Mouse (Mus musculus) CH12.LX (cell line): ENCODE results near the gene 4921539E11Rik.

Experiments
- CTCF ChIP-seq, 2 experiments: IDR thresholded peaks in 1 of 2; conservative IDR thresholded peaks in 1 of 2; 2 replicates each; pipeline ENCODE4 v1.5.1; 2011 to 2012; ENCODE audit warnings: low read depth in 2 of 2, low read length in 2 of 2, improper control_type of control experiment in 1 of 2, inconsistent platforms in 1 of 2, mild to moderate bottlenecking in 1 of 2, moderate library complexity in 1 of 2
- ELF1 ChIP-seq: IDR thresholded peaks from 2 replicates; pipeline ENCODE4 v1.6.1; 2014; ENCODE audit warnings: low read depth, mild to moderate bottlenecking, inconsistent platforms, low read length, improper control_type of control experiment
- GABPA ChIP-seq: IDR thresholded peaks from 2 replicates; pipeline ENCODE4 v1.6.1; 2012; ENCODE audit warnings: low read depth, low read length, improper control_type of control experiment, inconsistent platforms; ENCODE audit not compliant: insufficient replicate concordance
- MAX ChIP-seq: IDR thresholded peaks from 2 replicates; pipeline ENCODE4 v1.6.1; 2011; ENCODE audit warnings: low read length, improper control_type of control experiment
- MAZ ChIP-seq: IDR thresholded peaks from 2 replicates; pipeline ENCODE4 v1.6.1; 2012; ENCODE audit warnings: low read depth, mild to moderate bottlenecking, inconsistent platforms, low read length, improper control_type of control experiment, moderate library complexity
- POLR2A ChIP-seq: IDR thresholded peaks from 2 replicates; pipeline ENCODE4 v1.6.1; 2011; ENCODE audit warnings: low read depth, mild to moderate bottlenecking, improper control_type of control experiment, low read length
- POLR2AphosphoS2 ChIP-seq: IDR thresholded peaks from 2 replicates; pipeline ENCODE4 v1.6.1; 2011; ENCODE audit warnings: low read depth, low read length, improper control_type of control experiment
- USF1 ChIP-seq: IDR thresholded peaks from 2 replicates; pipeline ENCODE4 v1.6.1; 2014; ENCODE audit warnings: low read depth, mild to moderate bottlenecking, inconsistent platforms, low read length, improper control_type of control experiment
- ZNF384 ChIP-seq: IDR thresholded peaks from 2 replicates; pipeline ENCODE4 v1.6.1; 2012; ENCODE audit warnings: low read depth, low read length, improper control_type of control experiment, inconsistent platforms

- TF ChIP-seq POLR2AphosphoS2 = no peak
- no peak; the same call in 1 of the 2 replicates for TF ChIP-seq POLR2A
- no peak for TF ChIP-seq CTCF (conservative IDR thresholded peaks at IDR 0.05 in 1 of 2, IDR thresholded peaks at IDR 0.05 in 1 of 2; ENCODE audit: low read depth in 2 of 2, low read length in 2 of 2)
- TF ChIP-seq GABPA = no peak
- no peak for TF ChIP-seq USF1
- no peak for TF ChIP-seq MAX
- TF ChIP-seq ELF1 = no peak
- TF ChIP-seq MAZ = no peak
- no peak for TF ChIP-seq ZNF384
These were observed 76.7 kb downstream of the 4921539E11Rik start for GRCm38 (mm10) chr4:103213859-103214497.
